Comparison of ENCODE assay signal across 8 mouse cellular contexts in genomic region chr2:153436641-153437305, GRCm38 (mm10). TPM values are rescaled to one million over a fixed set of nuclear protein-coding genes. Genes with fewer than 3 reads are reported as not detected.
DNase-seq lines count a peak whose midpoint lies in the region; ATAC-seq lines count a peak whose summit lies in the region.

No protein-coding gene starts in this region.

- H3K36me3 ChIP-seq in embryonic facial prominence, embryonic 13.5 days = peaks cover 36% of the 10 kb centered on the region
- no peaks in the 10 kb centered on the region; the same call in 1 of the 2 replicates for H3K36me3 ChIP-seq in hindbrain, embryonic 11.5 days (ENCODE audit: control insufficient read depth, insufficient read depth, low read length)
- H3K36me3 ChIP-seq in limb, embryonic 13.5 days = peaks cover 33% of the 10 kb centered on the region
- peaks cover 2% of the 10 kb centered on the region; the same call in 1 of the 2 replicates for H3K36me3 ChIP-seq in midbrain, embryonic 16.5 days (ENCODE audit: control insufficient read depth, insufficient read depth, low read length)

- peak overlapping the region; percentile 80 for H3K27ac ChIP-seq in embryonic facial prominence, embryonic 13.5 days
- H3K27ac ChIP-seq in hindbrain, embryonic 11.5 days (ENCODE audit: low read depth, low read length) = peak overlapping the region; percentile 39
- H3K27ac ChIP-seq in limb, embryonic 13.5 days = peak overlapping the region; percentile 83
- H3K27ac ChIP-seq in midbrain, embryonic 16.5 days (ENCODE audit: low read length) = no peak overlapping the region

- peak overlapping the region; percentile 10; the same call in 1 of the 2 replicates for H3K4me3 ChIP-seq in embryonic facial prominence, embryonic 13.5 days
- no peak overlapping the region for H3K4me3 ChIP-seq in hindbrain, embryonic 11.5 days (ENCODE audit: low read depth, low read length)
- H3K4me3 ChIP-seq in limb, embryonic 13.5 days = no peak overlapping the region
- H3K4me3 ChIP-seq in midbrain, embryonic 16.5 days (ENCODE audit: low read depth, low read length) = no peak overlapping the region

- ATAC-seq in embryonic facial prominence, embryonic 13.5 days (ENCODE audit: insufficient number of reproducible peaks, insufficient read depth, low FRiP score, low TSS enrichment, low read depth) = no peak
- ATAC-seq in hindbrain, embryonic 11.5 days (ENCODE audit: low FRiP score) = no peak
- peak; percentile 16; the same call in 1 of the 2 replicates for ATAC-seq in limb, embryonic 13.5 days (ENCODE audit: low FRiP score, low read depth)
- 0 out of 2 replicates have a peak, but pooled peaks have one; percentile 8 for ATAC-seq in midbrain, embryonic 16.5 days

- H3K4me1 ChIP-seq in embryonic facial prominence, embryonic 13.5 days = peaks cover 87% of the 10 kb centered on the region
- H3K4me1 ChIP-seq in hindbrain, embryonic 11.5 days (replicated peaks; ENCODE audit: control insufficient read depth, insufficient read depth, low read length) = peaks cover 27% of the 10 kb centered on the region
- peaks cover 94% of the 10 kb centered on the region for H3K4me1 ChIP-seq in limb, embryonic 13.5 days
- peaks cover 54% of the 10 kb centered on the region for H3K4me1 ChIP-seq in midbrain, embryonic 16.5 days (ENCODE audit: control insufficient read depth, insufficient read depth, low read length)

- WGBS in embryonic facial prominence, embryonic 13.5 days = 21% methylated on average over 6 of the region's 6 CpGs
- 40% methylated on average over 6 of the region's 6 CpGs for WGBS in hindbrain, embryonic 11.5 days
- WGBS in limb, embryonic 13.5 days = 14% methylated on average over 6 of the region's 6 CpGs
- 42% methylated on average over 6 of the region's 6 CpGs for WGBS in midbrain, embryonic 16.5 days

- H3K9ac ChIP-seq in embryonic facial prominence, embryonic 13.5 days = peak overlapping the region; percentile 59
- H3K9ac ChIP-seq in hindbrain, embryonic 11.5 days (ENCODE audit: low read depth, low read length) = no peak overlapping the region; the same call in 1 of the 2 replicates
- peak overlapping the region; percentile 50; the same call in 1 of the 2 replicates for H3K9ac ChIP-seq in limb, embryonic 13.5 days
- no peak overlapping the region for H3K9ac ChIP-seq in midbrain, embryonic 16.5 days (ENCODE audit: low read depth, low read length)

- H3K4me2 ChIP-seq in embryonic facial prominence, embryonic 13.5 days = peak overlapping the region; percentile 47
- H3K4me2 ChIP-seq in hindbrain, embryonic 11.5 days (replicated peaks; ENCODE audit: low read depth, low read length) = no peak overlapping the region
- H3K4me2 ChIP-seq in limb, embryonic 13.5 days (replicated peaks) = peak overlapping the region; percentile 50
- no peak overlapping the region for H3K4me2 ChIP-seq in midbrain, embryonic 16.5 days (ENCODE audit: low read length)

- H3K27me3 ChIP-seq in embryonic facial prominence, embryonic 13.5 days = no peaks in the 10 kb centered on the region
- H3K27me3 ChIP-seq in hindbrain, embryonic 11.5 days (ENCODE audit: control insufficient read depth, insufficient read depth, low read length) = no peaks in the 10 kb centered on the region
- H3K27me3 ChIP-seq in limb, embryonic 13.5 days = no peaks in the 10 kb centered on the region
- no peaks in the 10 kb centered on the region for H3K27me3 ChIP-seq in midbrain, embryonic 16.5 days (ENCODE audit: control insufficient read depth, insufficient read depth, low read depth, low read length)

- peak; percentile 34 for DNase-seq in embryo, embryonic 10.5 days (ENCODE audit: low spot score)
- DNase-seq in embryo, embryonic 11 days = no peak
- DNase-seq in hindbrain, embryonic 11.5 days (ENCODE audit: low spot score) = no peak
- DNase-seq in right cerebral cortex, postnatal 4 days = no peak
- no peak for DNase-seq in left cerebral cortex, adult 8-10 months (ENCODE audit: low spot score in 2 of 2)

- H3K9me3 ChIP-seq in embryonic facial prominence, embryonic 13.5 days = no peaks in the 10 kb centered on the region
- H3K9me3 ChIP-seq in hindbrain, embryonic 11.5 days (ENCODE audit: control insufficient read depth, low read length) = no peaks in the 10 kb centered on the region
- no peaks in the 10 kb centered on the region for H3K9me3 ChIP-seq in limb, embryonic 13.5 days
- H3K9me3 ChIP-seq in midbrain, embryonic 16.5 days (replicated peaks; ENCODE audit: control insufficient read depth, low read length, poor library complexity, severe bottlenecking) = no peaks in the 10 kb centered on the region

RNA-seq across cellular contexts. Expression of gene 4930404H24Rik, which starts 55.8 kb away (rescaled TPM):
- not detected in 2 replicates for polyA plus RNA-seq in embryonic facial prominence, embryonic 13.5 days (2015; fragmentation: Nextera tagmentation; extraction: Ambion mirVana)
- not detected in 2 replicates for polyA plus RNA-seq in hindbrain, embryonic 11.5 days (2014; fragmentation: Nextera tagmentation; extraction: Ambion mirVana)
- polyA plus RNA-seq in limb, embryonic 13.5 days (2015; fragmentation: Nextera tagmentation; extraction: Ambion mirVana) = not detected in 2 replicates
- polyA plus RNA-seq in midbrain, embryonic 16.5 days (2015; fragmentation: Nextera tagmentation; extraction: Ambion mirVana) = not detected in 2 replicates
- not detected for total RNA-seq in left cerebral cortex, adult 8-10 months (2022)

Comparison
In these comparisons a context has a peak if more than half of its experiments do, and no peak if none do; other contexts are left out.
1. ATAC-seq: peak in limb, embryonic 13.5 days (single experiment) and midbrain, embryonic 16.5 days (single experiment); none in embryonic facial prominence, embryonic 13.5 days (single experiment) and hindbrain, embryonic 11.5 days (single experiment).
2. H3K4me2 ChIP-seq: peak in embryonic facial prominence, embryonic 13.5 days (single experiment) and limb, embryonic 13.5 days (single experiment); none in hindbrain, embryonic 11.5 days (single experiment) and midbrain, embryonic 16.5 days (single experiment).
3. H3K9ac ChIP-seq: peak in embryonic facial prominence, embryonic 13.5 days (single experiment) and limb, embryonic 13.5 days (single experiment); none in hindbrain, embryonic 11.5 days (single experiment) and midbrain, embryonic 16.5 days (single experiment).